Mouse (Mus musculus) liver, embryonic 16.5 days (tissue): ENCODE data around the gene Zfp277. TPM values are rescaled to one million over a fixed set of nuclear protein-coding genes. Genes with fewer than 3 reads are reported as not detected.

Experiments used
- ATAC-seq: fragments of 200-750 bp; cut with Nextera tagmentation; 2 replicates; pipeline ENCODE4 v1.8.0; 2017; ENCODE audit warnings: low read depth, mild to moderate bottlenecking, moderate number of reproducible peaks, moderate library complexity
- H3K27ac ChIP-seq: fragments of 300-500 bp; sonication (generic); 2 replicates; pipeline ENCODE4 v1.5.1; 2014; ENCODE audit warnings: mild to moderate bottlenecking, low read length
- H3K27me3 ChIP-seq: fragments of 300-500 bp; sonication (generic); 2 replicates; pipeline ENCODE4 v1.6.1; 2014; ENCODE audit warnings: low read depth, low read length, mixed read lengths; ENCODE audit not compliant: control insufficient read depth, insufficient read depth
- H3K36me3 ChIP-seq: fragments of 300-500 bp; sonication (generic); 2 replicates; pipeline ENCODE4 v1.6.1; 2014; ENCODE audit warnings: mild to moderate bottlenecking; ENCODE audit not compliant: control insufficient read depth, insufficient read depth
- H3K4me1 ChIP-seq: fragments of 300-500 bp; sonication (generic); 2 replicates; pipeline ENCODE4 v1.6.1; 2014; ENCODE audit warnings: low read depth, low read length, mixed read lengths; ENCODE audit not compliant: control insufficient read depth
- H3K4me2 ChIP-seq: fragments of 300-500 bp; sonication (generic); 2 replicates; pipeline ENCODE4 v1.6.1; 2014; ENCODE audit warnings: low read depth, low read length, mixed read lengths
- H3K4me3 ChIP-seq: fragments of 300-500 bp; sonication (generic); 2 replicates; pipeline ENCODE4 v1.5.1; 2014; ENCODE audit warnings: low read depth, mild to moderate bottlenecking, low read length
- H3K9ac ChIP-seq: fragments of 300-500 bp; sonication (generic); 2 replicates; pipeline ENCODE4 v1.6.1; 2014; ENCODE audit warnings: low read depth, low read length
- H3K9me3 ChIP-seq: fragments of 300-500 bp; sonication (generic); replicated peaks from 2 replicates; pipeline ENCODE4 v1.6.1; 2016; ENCODE audit warnings: low read length; ENCODE audit not compliant: control insufficient read depth
- WGBS: fragments of 180-500 bp; shearing (Covaris S2); extraction: QIAGEN DNeasy Blood & Tissue Kit; methylation state at CpG from one replicate; pipeline ENCODE4 v1.1.7; 2014; ENCODE audit not compliant: insufficient replicate concordance; 5-methylcytosine and 5-hydroxymethylcytosine counted together
- polyA plus RNA-seq: library from polyadenylated mRNA; unstranded; fragments of >200 nt; fragmentation: Nextera tagmentation; extraction: Ambion mirVana; gene quantifications from 2 replicates; pipeline ENCODE4 v1.2.1, GENCODE M21; 2015

Gene Zfp277
- polyA plus RNA-seq, 1 experiment from 2014 or later = 6.1 TPM

- no peaks in the 10 kb centered on the region for H3K4me1 ChIP-seq
- no peak for ATAC-seq
Observed at GRCm38 (mm10) chr12:40415312-40415925, 30.3 kb downstream of the Zfp277 start.

GRCm38 (mm10) chr12:40414682-40415311 lies 30.9 kb downstream of the Zfp277 start:
- Histone ChIP-seq H3K4me1 (no peaks in the 10 kb centered on the region), H3K4me2 (no peak overlapping the region), H3K4me3 (no peak overlapping the region), H3K9ac (no peak overlapping the region), H3K9me3 (no peaks in the 10 kb centered on the region), H3K27ac (no peak overlapping the region), H3K27me3 (no peaks in the 10 kb centered on the region), H3K36me3 (no peaks in the 10 kb centered on the region)
- 51% methylated on average over 5 of the region's 5 CpGs for WGBS
- no peak for ATAC-seq

More at GRCm38 (mm10) chr12:40415312-40415925, 30.3 kb downstream of the Zfp277 start:
- Histone ChIP-seq H3K4me2 (no peak overlapping the region), H3K4me3 (no peak overlapping the region), H3K36me3 (no peaks in the 10 kb centered on the region), H3K27ac (no peak overlapping the region), H3K9ac (no peak overlapping the region), H3K27me3 (no peaks in the 10 kb centered on the region), H3K9me3 (no peaks in the 10 kb centered on the region)
- WGBS = 56% methylated on average over 8 of the region's 8 CpGs

GRCm38 (mm10) chr12:40399812-40400211 lies 45.9 kb downstream of the Zfp277 start:
- Histone ChIP-seq H3K27me3 (no peaks in the 10 kb centered on the region), H3K4me1 (no peaks in the 10 kb centered on the region), H3K27ac (no peak overlapping the region), H3K36me3 (no peaks in the 10 kb centered on the region), H3K4me3 (no peak overlapping the region), H3K4me2 (no peak overlapping the region), H3K9ac (no peak overlapping the region), H3K9me3 (no peaks in the 10 kb centered on the region)
- 79% methylated on average over 10 of the region's 10 CpGs for WGBS
- ATAC-seq = no peak

GRCm38 (mm10) chr12:40399386-40399785 lies 46.3 kb downstream of the Zfp277 start:
- 74% methylated on average over 2 of the region's 2 CpGs for WGBS
- Histone ChIP-seq H3K4me2 (no peak overlapping the region), H3K9ac (no peak overlapping the region), H3K4me1 (no peaks in the 10 kb centered on the region), H3K9me3 (no peaks in the 10 kb centered on the region), H3K4me3 (no peak overlapping the region), H3K27me3 (no peaks in the 10 kb centered on the region), H3K27ac (no peak overlapping the region), H3K36me3 (no peaks in the 10 kb centered on the region)
- no peak for ATAC-seq

GRCm38 (mm10) chr12:40398916-40399315 lies 46.8 kb downstream of the Zfp277 start:
- H3K9me3 ChIP-seq = no peaks in the 10 kb centered on the region
- H3K4me3 ChIP-seq = no peak overlapping the region
- no peak overlapping the region for H3K9ac ChIP-seq
- ATAC-seq = no peak
- no peaks in the 10 kb centered on the region for H3K27me3 ChIP-seq
- H3K4me1 ChIP-seq = no peaks in the 10 kb centered on the region
- 74% methylated on average over 2 of the region's 2 CpGs for WGBS
- no peak overlapping the region for H3K4me2 ChIP-seq
- H3K36me3 ChIP-seq = no peaks in the 10 kb centered on the region
- no peak overlapping the region for H3K27ac ChIP-seq

GRCm38 (mm10) chr12:40392869-40393268 lies 52.8 kb downstream of the Zfp277 start:
- Histone ChIP-seq H3K4me3 (no peak overlapping the region), H3K27ac (no peak overlapping the region), H3K4me1 (no peaks in the 10 kb centered on the region), H3K27me3 (no peaks in the 10 kb centered on the region), H3K9ac (no peak overlapping the region), H3K4me2 (no peak overlapping the region), H3K36me3 (no peaks in the 10 kb centered on the region), H3K9me3 (no peaks in the 10 kb centered on the region)
- ATAC-seq = no peak
- 70% methylated on average over 3 of the region's 3 CpGs for WGBS

- no peaks in the 10 kb centered on the region for H3K27me3 ChIP-seq
- WGBS = 95% methylated on average over 1 of the region's 1 CpGs
- no peak for ATAC-seq
Observed at GRCm38 (mm10) chr12:40391262-40391661, 54.4 kb downstream of the Zfp277 start.

GRCm38 (mm10) chr12:40387786-40388185 lies 57.9 kb downstream of the Zfp277 start:
- H3K4me1 ChIP-seq = no peaks in the 10 kb centered on the region
- no peaks in the 10 kb centered on the region for H3K9me3 ChIP-seq
- H3K36me3 ChIP-seq = no peaks in the 10 kb centered on the region
- ATAC-seq = no peak
- no peak overlapping the region for H3K4me2 ChIP-seq
- no peaks in the 10 kb centered on the region for H3K27me3 ChIP-seq
- no peak overlapping the region for H3K27ac ChIP-seq
- 58% methylated on average over 5 of the region's 5 CpGs for WGBS
- no peak overlapping the region for H3K4me3 ChIP-seq
- no peak overlapping the region for H3K9ac ChIP-seq

More at GRCm38 (mm10) chr12:40391262-40391661, 54.4 kb downstream of the Zfp277 start:
- Histone ChIP-seq H3K4me2 (no peak overlapping the region), H3K4me3 (no peak overlapping the region), H3K27ac (no peak overlapping the region), H3K36me3 (no peaks in the 10 kb centered on the region), H3K4me1 (no peaks in the 10 kb centered on the region), H3K9ac (no peak overlapping the region), H3K9me3 (no peaks in the 10 kb centered on the region)

- WGBS = 82% methylated on average over 4 of the region's 4 CpGs
- no peak for ATAC-seq
- no peak overlapping the region for H3K9ac ChIP-seq
Observed at GRCm38 (mm10) chr12:40385301-40385700, 60.4 kb downstream of the Zfp277 start.

More at GRCm38 (mm10) chr12:40385301-40385700, 60.4 kb downstream of the Zfp277 start:
- H3K4me1 ChIP-seq = no peaks in the 10 kb centered on the region
- H3K27me3 ChIP-seq = no peaks in the 10 kb centered on the region
- H3K9me3 ChIP-seq = no peaks in the 10 kb centered on the region
- H3K27ac ChIP-seq = no peak overlapping the region
- no peak overlapping the region for H3K4me2 ChIP-seq
- H3K36me3 ChIP-seq = no peaks in the 10 kb centered on the region
- no peak overlapping the region for H3K4me3 ChIP-seq
